Mouse (Mus musculus) spleen, adult 2 months (tissue): Measurements from ENCODE around the gene Smim24. TPM values are rescaled to one million over a fixed set of nuclear protein-coding genes. Genes with fewer than 3 reads are reported as not detected.

Experiments used
- DNase-seq, 2 experiments: peaks; one replicate each; pipeline versions ENCODE4 v3.0.0 to v3.0.0-alpha.2; 2012 to 2021; ENCODE audit warnings: low spot score in 2 of 2, low read depth in 1 of 2
- H3K27ac ChIP-seq: fragments of 200-500 bp; 2 replicates; pipeline ENCODE4 v1.5.1; 2012; ENCODE audit warnings: low read length, inconsistent platforms; ENCODE audit not compliant: insufficient read depth
- H3K27me3 ChIP-seq: fragments of 200-500 bp; 2 replicates; pipeline ENCODE4 v1.6.1; 2012; ENCODE audit warnings: mild to moderate bottlenecking, moderate library complexity, low read length, inconsistent platforms; ENCODE audit not compliant: control insufficient read depth, insufficient read depth
- H3K36me3 ChIP-seq: fragments of 200-500 bp; 2 replicates; pipeline ENCODE4 v1.6.1; 2012; ENCODE audit warnings: mild to moderate bottlenecking, low read length, inconsistent platforms; ENCODE audit not compliant: control insufficient read depth, insufficient read depth
- H3K4me1 ChIP-seq: fragments of 200-500 bp; 2 replicates; pipeline ENCODE4 v1.6.1; 2011; ENCODE audit warnings: inconsistent platforms; ENCODE audit not compliant: control insufficient read depth, insufficient read depth, insufficient read length
- H3K4me3 ChIP-seq: fragments of 200-500 bp; 2 replicates; pipeline ENCODE4 v1.5.1; 2011; ENCODE audit warnings: mild to moderate bottlenecking, inconsistent platforms; ENCODE audit not compliant: insufficient read depth, insufficient read length; ENCODE audit errors: extremely low read depth
- CTCF ChIP-seq: fragments of 200-500 bp; IDR thresholded peaks from 2 replicates; pipeline ENCODE4 v1.5.1; 2011; ENCODE audit warnings: mild to moderate bottlenecking, inconsistent platforms; ENCODE audit not compliant: insufficient read depth, insufficient read length, insufficient replicate concordance; ENCODE audit errors: extremely low read depth
- POLR2A ChIP-seq: fragments of 200-500 bp; IDR thresholded peaks from 2 replicates; pipeline ENCODE4 v1.6.1; 2011; ENCODE audit warnings: low read depth, low read length, inconsistent platforms
- WGBS: fragments of 180-500 bp; shearing (Covaris S2); methylation state at CpG from one replicate; pipeline ENCODE4 v1.1.7; 2018; 5-methylcytosine and 5-hydroxymethylcytosine counted together
- polyA plus RNA-seq: library from polyadenylated mRNA; depleted of rRNA; stranded (reverse); fragments of >200 nt; gene quantifications from 2 replicates; pipeline ENCODE4 v1.2.3, GENCODE M21; 2012

The Smim24 gene
- polyA plus RNA-seq, 1 experiment = 18.3 TPM

GRCm38 (mm10) chr10:81389373-81389772, 3.5 kb upstream of the Smim24 start:
- Histone ChIP-seq H3K27ac (no peak overlapping the region), H3K4me3 (no peak overlapping the region), H3K4me1 (peaks cover 19% of the 10 kb centered on the region; the same call in 1 of the 2 replicates), H3K27me3 (no peaks in the 10 kb centered on the region), H3K36me3 (peaks cover 14% of the 10 kb centered on the region)
- WGBS = 88% methylated on average over 3 of the region's 3 CpGs
- no peak for DNase-seq
- TF ChIP-seq POLR2A (no peak), CTCF (no peak)

DNA sequence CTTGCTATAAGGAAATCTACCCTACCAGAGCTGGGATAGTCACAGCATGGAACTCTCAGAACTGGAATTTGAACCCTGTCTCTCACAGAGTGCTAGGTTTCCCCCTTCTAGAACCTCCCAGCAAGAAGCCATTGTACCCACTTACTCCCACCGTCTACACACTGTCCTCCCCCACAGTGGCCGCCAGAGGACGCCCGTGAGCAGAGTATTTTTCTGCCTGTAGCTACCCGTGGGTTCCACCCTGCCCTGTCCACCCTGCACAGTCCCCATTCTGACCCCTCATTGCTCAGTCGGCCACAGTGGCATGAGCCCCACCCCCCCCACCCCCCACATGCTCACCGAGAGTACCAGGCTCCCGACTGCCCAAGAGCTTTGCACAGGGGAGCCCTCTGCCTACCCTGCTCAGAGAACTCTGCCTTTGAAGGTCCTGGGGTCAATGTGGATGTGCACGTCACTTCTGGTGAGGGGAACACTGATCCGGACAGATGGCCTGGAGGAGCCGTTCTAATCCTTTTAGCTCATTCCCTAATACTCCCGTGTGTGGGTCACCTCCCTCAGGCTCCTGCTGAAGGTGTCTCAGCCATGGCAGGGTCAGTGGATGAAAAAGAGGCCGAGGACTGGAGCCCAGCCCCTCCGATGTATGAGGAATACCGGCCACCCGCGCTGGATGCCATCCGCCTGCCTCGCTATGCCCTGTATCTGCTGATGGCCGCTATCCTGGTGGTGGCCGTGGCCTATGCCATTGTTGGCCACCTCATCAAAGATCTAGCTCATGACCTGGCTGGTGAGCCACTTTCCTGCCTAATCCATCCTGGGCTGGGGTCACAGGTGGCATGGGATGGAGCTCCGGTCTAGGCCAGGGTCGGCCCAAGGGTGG, 2.8 kb upstream of the Smim24 start:
- WGBS = 58% methylated on average over 23 of the region's 23 CpGs
- Histone ChIP-seq H3K4me1 (peaks cover 17% of the 10 kb centered on the region; the same call in 1 of the 2 replicates), H3K27me3 (no peaks in the 10 kb centered on the region), H3K36me3 (peaks cover 14% of the 10 kb centered on the region), H3K4me3 (no peak overlapping the region), H3K27ac (no peak overlapping the region)
- TF ChIP-seq CTCF = peak; percentile 90
- no peak for TF ChIP-seq POLR2A
- DNase-seq = peak in 1 of 2 experiments; percentile 66

DNA sequence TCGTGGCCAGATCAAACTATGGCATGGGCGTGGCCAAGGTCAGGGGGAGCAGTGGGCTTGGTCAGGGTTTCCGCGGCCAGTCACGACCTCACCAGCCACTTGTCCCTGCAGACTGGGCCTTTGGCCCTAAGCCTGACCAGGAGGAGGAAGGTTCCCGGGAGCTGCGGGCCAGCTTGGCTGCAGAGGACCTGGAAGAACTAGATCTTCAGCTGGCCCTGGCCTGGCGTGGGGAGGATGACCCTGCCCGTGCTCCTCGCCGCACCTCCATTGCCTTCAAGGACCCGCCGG, 2.2 kb upstream of the Smim24 start:
- DNase-seq = no peak
- peaks cover 13% of the 10 kb centered on the region; the same call in 1 of the 2 replicates for H3K4me1 ChIP-seq
- TF ChIP-seq POLR2A = no peak
- TF ChIP-seq CTCF = no peak
- peaks cover 14% of the 10 kb centered on the region for H3K36me3 ChIP-seq
- WGBS = 92% methylated on average over 13 of the region's 13 CpGs
- no peak overlapping the region for H3K27ac ChIP-seq
- no peak overlapping the region for H3K4me3 ChIP-seq
- H3K27me3 ChIP-seq = no peaks in the 10 kb centered on the region

DNA sequence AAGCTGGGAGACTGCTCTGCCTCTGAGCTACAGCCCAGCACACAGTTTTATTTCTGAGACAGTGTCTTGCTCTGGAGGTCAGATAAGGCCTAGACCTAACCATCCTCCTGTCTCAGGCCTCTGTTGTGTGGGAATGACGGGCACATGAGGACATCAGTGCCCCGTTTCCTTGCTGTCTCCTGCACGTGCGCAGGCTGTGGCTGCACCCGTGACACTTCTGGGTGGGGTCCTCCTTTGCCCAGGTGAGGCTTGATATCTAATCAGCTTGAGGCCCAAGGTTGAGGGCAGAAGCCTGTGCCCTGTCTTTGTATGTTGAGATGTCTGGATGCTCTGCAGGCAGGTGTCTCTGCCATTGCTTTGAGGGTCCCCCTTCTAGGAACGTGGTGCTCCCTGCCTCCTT, 581 bp upstream of the Smim24 start:
- peaks cover 13% of the 10 kb centered on the region; the same call in 1 of the 2 replicates for H3K4me1 ChIP-seq

GRCm38 (mm10) chr10:81393456-81394063, 709 bp downstream of the Smim24 start:
- Histone ChIP-seq H3K27ac (peak overlapping the region; percentile 20; the same call in 1 of the 2 replicates), H3K36me3 (no peaks in the 10 kb centered on the region; the same call in 1 of the 2 replicates), H3K4me1 (peaks cover 13% of the 10 kb centered on the region; the same call in 1 of the 2 replicates), H3K27me3 (no peaks in the 10 kb centered on the region), H3K4me3 (peak overlapping the region; percentile 56; the same call in 1 of the 2 replicates)
- TF ChIP-seq CTCF (no peak), POLR2A (no peak)
- DNase-seq = no peak
- WGBS = 5% methylated on average over 19 of the region's 19 CpGs

More for the DNA sequence above, 581 bp upstream of the Smim24 start:
- H3K4me3 ChIP-seq = no peak overlapping the region
- 82% methylated on average over 6 of the region's 6 CpGs for WGBS
- H3K27ac ChIP-seq = no peak overlapping the region
- TF ChIP-seq POLR2A = no peak
- no peak for TF ChIP-seq CTCF
- DNase-seq = no peak
- no peaks in the 10 kb centered on the region for H3K27me3 ChIP-seq
- H3K36me3 ChIP-seq = peaks cover 9% of the 10 kb centered on the region

DNA sequence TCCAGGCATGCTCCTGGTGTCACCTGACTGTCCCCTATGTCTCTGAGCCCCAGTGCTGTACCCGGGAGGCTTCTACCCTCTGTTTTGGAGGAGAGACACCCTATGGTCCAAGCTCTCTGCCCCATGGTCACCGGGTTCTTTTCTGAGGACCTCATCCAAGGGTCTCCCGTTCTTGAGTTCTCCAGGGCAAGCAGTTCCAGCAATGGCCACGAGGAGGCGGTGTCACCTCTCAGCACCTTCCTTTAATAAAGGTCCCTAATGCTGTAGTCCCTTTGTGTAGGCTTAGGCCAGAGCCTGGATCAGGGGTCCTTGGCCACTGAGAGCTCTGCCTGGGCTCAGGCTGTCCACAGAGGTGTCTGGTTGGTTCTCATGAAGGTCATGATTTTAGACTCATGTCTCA, 2.3 kb downstream of the Smim24 start:
- DNase-seq = peak; percentile 41 to 66
- no peak overlapping the region for H3K27ac ChIP-seq
- H3K4me1 ChIP-seq = peaks cover 13% of the 10 kb centered on the region; the same call in 1 of the 2 replicates
- H3K4me3 ChIP-seq = no peak overlapping the region
- no peaks in the 10 kb centered on the region for H3K27me3 ChIP-seq
- TF ChIP-seq CTCF (peak; percentile 88; the same call in 1 of the 2 replicates), POLR2A (no peak)
- 17% methylated on average over 5 of the region's 5 CpGs for WGBS
- peaks cover 6% of the 10 kb centered on the region for H3K36me3 ChIP-seq
